27 mouse cellular contexts compared by ENCODE assay signal in genomic region chr6:53045501-53045900, GRCm38 (mm10). TPM values are rescaled to one million over a fixed set of nuclear protein-coding genes. Genes with fewer than 3 reads are reported as not detected.
DNase-seq lines count a peak whose midpoint lies in the region; ATAC-seq and TF ChIP-seq lines count a peak whose summit lies in the region.
"Had no signal": no experiment of that assay in that cellular context is flagged by ENCODE, and none has a peak within 500 bp of the region (broad histone marks: within the 10 kb centered on the region; RNA-seq: fewer than 3 reads in every experiment).

No protein-coding gene starts in this region.

- H3K79me2 ChIP-seq in CH12.LX (replicated peaks; ENCODE audit: control insufficient read depth, extremely low read depth, insufficient read depth, poor library complexity, severe bottlenecking), result no peaks in the 10 kb centered on the region

- H3K27me3 ChIP-seq in CH12.LX (replicated peaks), result no peaks in the 10 kb centered on the region
- no peaks in the 10 kb centered on the region for H3K27me3 ChIP-seq in forebrain, embryonic 16.5 days (replicated peaks; ENCODE audit: control insufficient read depth, insufficient read depth, low read length)
- H3K27me3 ChIP-seq: forebrain, embryonic 13.5 days; heart, embryonic 12.5 days; heart, embryonic 15.5 days; hindbrain, embryonic 13.5 days had no signal

- TF ChIP-seq POLR2A in CH12.LX (IDR thresholded peaks at IDR 0.05; ENCODE audit: low read depth, low read length), result no peak

- no peak overlapping the region for H3K4me2 ChIP-seq in CH12.LX (ENCODE audit: insufficient read depth, low read depth, poor library complexity, severe bottlenecking)
- no peak overlapping the region for H3K4me2 ChIP-seq in forebrain, embryonic 16.5 days (ENCODE audit: low read length)
- H3K4me2 ChIP-seq: forebrain, embryonic 13.5 days; heart, embryonic 12.5 days; heart, embryonic 15.5 days; hindbrain, embryonic 13.5 days had no signal

- peak; percentile 44; the same call in 1 of the 2 replicates for ATAC-seq in granulocyte monocyte progenitor cell, adult 5-6 weeks (replicated peaks; ENCODE audit: poor library complexity, severe bottlenecking)
- ATAC-seq in forebrain, embryonic 16.5 days, result no peak
- ATAC-seq: forebrain, embryonic 13.5 days; forebrain, postnatal 0 days; hindbrain, embryonic 16.5 days had no signal

- H3K36me3 ChIP-seq in CH12.LX (replicated peaks in 1 of 2; ENCODE audit: control insufficient read depth in 1 of 2, insufficient read depth in 1 of 2, low read length in 1 of 2), result no peaks in the 10 kb centered on the region
- no peaks in the 10 kb centered on the region for H3K36me3 ChIP-seq in forebrain, embryonic 16.5 days (ENCODE audit: control insufficient read depth, insufficient read depth)
- H3K36me3 ChIP-seq: forebrain, embryonic 10.5 days; heart, embryonic 12.5 days; heart, embryonic 15.5 days; hindbrain, embryonic 10.5 days; hindbrain, embryonic 13.5 days had no signal

- peaks cover 3 to 14% of the 10 kb centered on the region in 2 experiments; a peak in 3 of 4 replicates for H3K4me1 ChIP-seq in CH12.LX (ENCODE audit: control insufficient read depth in 1 of 2, insufficient read depth in 2 of 2)
- H3K4me1 ChIP-seq in forebrain, embryonic 16.5 days (replicated peaks; ENCODE audit: control insufficient read depth, insufficient read depth, low read length), result no peaks in the 10 kb centered on the region
- H3K4me1 ChIP-seq: forebrain, embryonic 13.5 days; hindbrain, embryonic 13.5 days had no signal

- dilution Hi-C loops in CH12.LX (cut with MboI; ENCODE audit: extremely low pct_ligation_motif_present, extremely low pct_unique_long_range_greater_than_20kb, low sequenced_read_pairs), result no loop called here

- H3K27ac ChIP-seq in CH12.LX (ENCODE audit: insufficient read depth, low read depth), result no peak overlapping the region
- H3K27ac ChIP-seq in forebrain, embryonic 16.5 days (ENCODE audit: low read length), result no peak overlapping the region
- H3K27ac ChIP-seq: forebrain, embryonic 10.5 days; forebrain, embryonic 13.5 days; gastrocnemius, adult 2 months; heart, embryonic 15.5 days; hindbrain, embryonic 10.5 days; hindbrain, embryonic 13.5 days had no signal

- no peak for TF ChIP-seq CTCF in CH12.LX (conservative IDR thresholded peaks at IDR 0.05 in 1 of 2, IDR thresholded peaks at IDR 0.05 in 1 of 2; ENCODE audit: low read depth in 2 of 2, low read length in 2 of 2)

- no peaks in the 10 kb centered on the region for H3K9me3 ChIP-seq in CH12.LX (replicated peaks; ENCODE audit: low read length)
- no peaks in the 10 kb centered on the region for H3K9me3 ChIP-seq in forebrain, embryonic 16.5 days (ENCODE audit: control insufficient read depth, low read length)
- H3K9me3 ChIP-seq: forebrain, embryonic 10.5 days; forebrain, embryonic 13.5 days; heart, embryonic 12.5 days; heart, embryonic 15.5 days; hindbrain, embryonic 10.5 days; hindbrain, embryonic 13.5 days had no signal

- H3K4me3 ChIP-seq in CH12.LX (replicated peaks in 1 of 3; ENCODE audit: low read depth in 2 of 3, low read length in 2 of 3, poor library complexity in 1 of 3), result no peak overlapping the region
- no peak overlapping the region for H3K4me3 ChIP-seq in forebrain, embryonic 16.5 days (replicated peaks; ENCODE audit: low read length)
- H3K4me3 ChIP-seq: forebrain, embryonic 10.5 days; forebrain, embryonic 13.5 days; gastrocnemius, adult 2 months; heart, embryonic 12.5 days; heart, embryonic 15.5 days; hindbrain, embryonic 10.5 days; hindbrain, embryonic 13.5 days had no signal

- DNase-seq in A20 (ENCODE audit: low read depth, low spot score), result peak; percentile 21
- DNase-seq in CH12.LX (ENCODE audit: extremely low read depth), result peak; percentile 42
- DNase-seq in right cerebral cortex, adult 2 months (ENCODE audit: low spot score in 2 of 2), result no peak
- DNase-seq in lung, postnatal 36 days, result no peak
- DNase-seq: adrenal gland, adult 2 months; adrenal gland, postnatal 14 days; cerebellum, adult 11 months; cerebellum, adult 2 months; cerebellum, adult 9-11 months; cerebellum, postnatal 25 days; embryo, embryonic 11 days; forebrain, postnatal 0 days; gastrocnemius, adult 2 months; gastrocnemius, postnatal 14 days; heart, adult 18-20 months; heart, postnatal 10 days; heart, postnatal 36 days had no signal

- in situ Hi-C loops in CH12.LX (cut with MboI; ENCODE audit: low pct_ligation_motif_present, low pct_unique_long_range_greater_than_20kb, low sequenced_read_pairs), result no loop called here

- no peak for TF ChIP-seq EP300 in CH12.LX (IDR thresholded peaks at IDR 0.05; ENCODE audit: low read length)

- WGBS in forebrain, embryonic 16.5 days, result 89% methylated on average over 2 of the region's 2 CpGs

- no peak for TF ChIP-seq RAD21 in CH12.LX (IDR thresholded peaks at IDR 0.05; ENCODE audit: low read depth, low read length)

- no peak overlapping the region for H3K9ac ChIP-seq in CH12.LX (ENCODE audit: insufficient read depth, low read depth)
- H3K9ac ChIP-seq in forebrain, embryonic 16.5 days (replicated peaks; ENCODE audit: low read depth, low read length), result no peak overlapping the region
- H3K9ac ChIP-seq: forebrain, embryonic 13.5 days; forebrain, postnatal 0 days; heart, embryonic 12.5 days; heart, embryonic 15.5 days; hindbrain, embryonic 13.5 days had no signal

TF ChIP-seq in CH12.LX, 34 proteins besides CTCF, POLR2A, EP300 and RAD21:
- TF ChIP-seq MYC (IDR thresholded peaks at IDR 0.05; ENCODE audit: low read depth, low read length) (no peak), ZC3H11A (IDR thresholded peaks at IDR 0.05; ENCODE audit: low read depth, low read length) (no peak), CHD1 (IDR thresholded peaks at IDR 0.05; ENCODE audit: low read depth, low read length) (no peak), MAZ (IDR thresholded peaks at IDR 0.05; ENCODE audit: low read depth, low read length) (no peak), NRF1 (IDR thresholded peaks at IDR 0.05; ENCODE audit: low read depth, low read length) (no peak)

RNA-seq across cellular contexts. Expression of gene Jazf1, which starts 22.9 kb away (rescaled TPM):
- total RNA-seq in CH12.LX (2012; rRNA removed) (0.29 and 0.42 TPM in 2 replicates), CH12.LX (2014; rRNA removed) (0.75 and 1.3 TPM in 2 replicates)
- polyA plus RNA-seq in CH12.LX (2012; ENCODE audit: insufficient read length, low read depth), result 1.0 and 1.7 TPM in 2 replicates
- 0.17 TPM in 1 of 2 replicates, not detected in the other for total RNA-seq in granulocyte monocyte progenitor cell, adult 5-6 weeks (2014; fragmentation: Nextera tagmentation)
- total RNA-seq in granulocyte monocyte progenitor cell, adult 5-6 weeks (2017), result not detected in 2 replicates
- polyA plus RNA-seq in forebrain, embryonic 16.5 days (2015; fragmentation: Nextera tagmentation; extraction: Ambion mirVana), result 37.0 and 37.9 TPM in 2 replicates
- total RNA-seq: MEL had no signal

Comparison
In these comparisons a context has a peak if more than half of its experiments do, and no peak if none do; other contexts are left out.
1. DNase-seq: peak in A20 (single experiment) and CH12.LX (single experiment); none in right cerebral cortex, adult 2 months (0 of 2) and lung, postnatal 36 days (single experiment).